Mouse (Mus musculus) regulatory T cell (primary cell): ENCODE measurements around the gene Wdr1.
"Not testable (repeated sequence)": the region's sequence is repeated elsewhere in the genome, so short reads cannot be mapped to it uniquely, and the experiment has no call there.

Source experiments
- in situ Hi-C: fragments of 300-600 bp; cut with MboI, MseI; formaldehyde crosslinking; loops from one replicate; pipeline ENCODE4 v1.15.1; 2025; ENCODE audit warnings: high pct_unique_total_duplicates

Wdr1 gene

DNA sequence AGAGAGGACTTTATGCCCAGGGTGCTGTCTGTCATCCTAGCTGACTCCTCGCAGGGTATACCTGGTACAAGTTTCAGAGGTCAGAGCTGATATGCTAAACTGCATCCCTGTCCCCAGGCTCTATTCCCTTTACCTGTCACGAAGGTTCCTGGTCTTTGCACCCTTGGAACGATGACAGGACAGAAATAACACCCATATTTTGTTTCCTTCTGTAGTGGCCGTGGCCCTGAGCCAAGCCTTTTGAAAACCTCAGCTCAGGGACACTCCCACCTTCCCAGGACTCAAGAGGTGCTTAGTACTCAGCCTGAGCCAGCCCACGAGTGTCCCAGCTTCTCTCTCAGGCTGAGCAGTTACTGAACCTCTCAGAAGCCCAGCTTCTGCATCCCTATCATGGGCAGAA is 64.5 kb downstream of the Wdr1 start:
- in situ Hi-C loops: no loop called here

DNA sequence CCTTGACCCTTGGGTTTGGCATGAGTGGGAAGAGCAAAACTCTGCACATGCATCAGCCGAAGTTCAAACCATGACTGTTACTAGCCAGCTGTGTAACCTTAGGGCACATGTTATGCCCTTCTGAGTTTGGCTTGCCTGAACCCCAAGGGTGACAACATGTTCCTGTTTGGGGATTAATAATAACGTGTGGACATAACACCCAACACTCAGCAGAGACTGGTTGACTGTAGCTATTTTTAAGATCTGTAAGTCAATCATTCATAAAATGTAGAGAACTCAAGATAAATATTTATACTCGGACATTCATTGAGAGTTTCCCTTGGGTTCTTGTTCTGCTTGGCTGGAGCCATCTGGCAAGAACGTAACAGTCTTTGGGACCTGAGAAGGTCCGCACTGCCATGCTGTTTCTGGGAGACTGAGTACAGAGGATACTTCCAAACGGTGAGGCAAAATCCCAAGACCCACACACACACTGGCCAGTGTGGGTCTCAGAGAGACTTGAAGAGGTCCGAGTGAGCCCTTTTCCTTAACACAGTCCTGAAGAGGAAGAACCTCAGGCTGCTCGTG is 66.4 kb downstream of the Wdr1 start:
- in situ Hi-C loops: no loop called here

- in situ Hi-C loops: no loop called here
Measured at GRCm38 (mm10) chr5:38493890-38494289, 69.1 kb downstream of the Wdr1 start.

DNA sequence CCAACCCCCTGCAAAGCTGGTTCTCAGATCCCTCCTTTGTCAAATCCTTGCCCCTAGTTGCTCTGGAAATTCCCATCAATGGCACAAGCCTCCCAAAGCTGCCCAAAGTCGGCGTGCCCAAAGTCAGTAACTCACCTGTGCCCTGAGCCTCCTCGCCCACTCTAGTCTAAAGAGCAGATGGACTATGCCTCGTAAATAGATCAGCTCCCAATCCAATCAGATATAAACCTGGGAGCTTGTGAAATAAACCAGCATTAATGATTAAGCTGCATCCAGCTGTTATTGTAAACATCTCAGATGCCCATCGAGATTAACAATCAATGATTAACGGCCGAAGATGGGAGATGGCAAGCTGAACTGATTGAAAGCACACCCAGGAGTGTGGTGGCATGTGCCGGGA is 71.3 kb downstream of the Wdr1 start:
- in situ Hi-C loops: no loop called here

GRCm38 (mm10) chr5:38489739-38490138 is 73.3 kb downstream of the Wdr1 start:
- in situ Hi-C loops: no loop called here

DNA sequence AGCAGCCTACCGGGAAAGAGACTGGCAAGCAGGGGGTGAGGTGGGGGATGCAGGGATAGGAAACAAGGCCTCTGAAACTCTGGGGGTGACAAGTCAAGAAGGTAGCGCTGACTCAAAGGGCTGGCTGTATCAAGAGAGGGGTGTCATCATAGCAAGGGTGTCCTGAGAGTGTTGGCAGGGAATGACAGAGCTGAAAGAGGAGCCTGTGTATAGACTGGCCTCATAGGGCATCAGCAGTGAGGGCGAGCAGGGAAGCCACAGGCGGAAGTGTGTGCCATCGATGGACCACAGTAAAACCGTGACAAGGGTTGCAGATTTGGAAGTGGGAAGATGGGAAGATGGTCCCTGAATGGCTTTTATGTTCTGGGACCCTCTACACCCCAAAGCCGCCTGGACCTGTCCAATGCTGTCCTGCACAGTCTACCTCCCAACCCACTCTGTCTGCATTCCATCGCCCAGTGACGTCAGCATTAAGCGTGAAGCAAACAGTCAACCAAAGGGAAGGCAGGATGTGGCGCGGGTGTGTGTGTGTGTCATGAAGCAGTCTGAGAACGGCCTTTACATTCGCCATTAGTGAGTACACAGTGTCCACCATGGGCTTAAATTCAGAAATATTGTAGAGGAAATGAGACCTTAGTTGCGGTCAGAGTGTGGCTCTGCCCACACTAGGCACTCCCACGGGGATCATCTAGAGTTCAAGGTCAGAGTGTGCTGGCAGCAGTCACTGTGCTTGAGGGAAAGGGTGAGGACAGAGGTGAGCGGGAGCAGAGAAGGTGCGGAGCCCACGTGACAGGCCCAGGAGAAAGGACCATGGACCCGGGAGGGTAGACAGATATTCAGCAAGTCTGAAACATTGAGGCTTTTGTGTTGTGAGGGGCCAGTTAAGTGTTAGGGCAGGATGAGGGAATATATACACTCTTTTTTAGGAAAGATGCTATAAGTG is 74.1 kb downstream of the Wdr1 start:
- in situ Hi-C loops: no loop called here

GRCm38 (mm10) chr5:38488026-38488425 is 75.0 kb downstream of the Wdr1 start:
- in situ Hi-C loops: no loop called here

- in situ Hi-C loops: no loop called here
Measured at GRCm38 (mm10) chr5:38487247-38487646, 75.8 kb downstream of the Wdr1 start.

GRCm38 (mm10) chr5:38485946-38486345 is 77.1 kb downstream of the Wdr1 start:
- in situ Hi-C loops: no loop called here

DNA sequence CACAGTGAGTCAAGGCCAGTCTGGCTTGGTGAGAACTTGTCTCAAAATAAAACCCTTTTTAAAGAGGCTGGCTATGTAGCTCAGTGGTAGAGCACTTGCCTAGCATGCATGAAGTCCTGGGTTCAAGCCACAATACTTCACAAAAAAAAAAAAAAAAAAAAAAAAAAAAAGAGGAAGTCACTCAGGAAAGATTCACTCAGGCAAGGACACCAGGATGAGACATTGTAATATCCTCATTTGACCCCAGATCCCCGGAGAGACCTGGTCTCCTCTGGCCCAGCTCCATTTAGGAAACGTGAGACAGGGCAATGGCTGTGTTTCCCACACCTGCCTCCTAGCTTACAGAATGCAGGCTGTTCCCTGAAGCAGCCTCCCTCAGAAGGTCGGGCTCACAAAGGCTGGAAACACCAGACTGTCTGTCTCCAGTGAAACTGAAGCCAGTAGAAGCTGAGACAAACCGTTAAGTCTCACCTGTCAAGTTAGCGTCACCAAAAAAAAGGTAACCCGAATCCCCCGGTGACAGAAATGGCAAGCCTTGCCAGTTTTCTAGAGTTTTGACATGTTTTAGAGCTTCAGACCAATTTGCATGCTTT is 79.4 kb downstream of the Wdr1 start:
- in situ Hi-C loops: no loop called here

GRCm38 (mm10) chr5:38480822-38481707 is 82.0 kb downstream of the Wdr1 start:
- in situ Hi-C loops: no loop called here

DNA sequence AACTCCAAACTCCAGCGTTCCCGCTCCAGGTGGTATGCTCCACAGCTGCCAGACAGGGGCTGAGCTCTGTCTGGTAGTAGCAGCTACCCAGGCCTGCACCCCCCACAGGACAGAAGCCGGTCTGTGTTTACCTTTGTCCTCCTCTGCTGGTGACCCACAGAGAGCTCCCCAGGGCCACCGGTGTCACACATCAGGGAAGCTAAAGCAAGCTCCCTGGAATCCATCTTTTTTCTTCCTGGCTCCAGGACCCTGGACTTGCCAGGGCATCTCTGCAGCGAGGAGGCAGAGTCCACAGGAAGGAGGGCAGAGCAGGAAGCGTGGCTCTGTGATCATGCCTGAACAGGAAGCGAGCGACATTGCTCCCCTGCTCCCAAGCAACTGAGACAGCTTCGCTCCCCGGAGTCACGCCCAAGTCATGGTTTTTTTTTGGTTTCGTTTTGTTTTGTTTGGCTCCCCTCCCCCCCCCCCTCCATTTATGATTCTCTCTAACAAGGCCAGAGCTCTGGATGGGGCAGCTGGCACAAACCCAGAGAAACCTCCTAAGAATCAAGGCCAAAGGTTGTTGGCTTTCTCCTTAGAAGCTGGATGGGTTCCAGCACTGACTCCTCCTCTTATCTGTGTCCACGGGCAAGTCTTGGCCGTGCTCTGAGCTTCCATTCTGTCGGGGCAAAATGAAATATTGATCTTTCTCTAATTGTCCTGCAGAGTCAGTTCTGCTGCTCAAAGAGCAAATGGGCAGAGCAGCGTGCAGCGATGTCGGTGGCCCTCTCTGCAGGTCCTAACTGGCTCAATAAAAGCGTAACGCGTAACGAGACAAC is 82.9 kb downstream of the Wdr1 start:
- in situ Hi-C loops: no loop called here

GRCm38 (mm10) chr5:38479545-38479907 is 83.5 kb downstream of the Wdr1 start:
- in situ Hi-C loops: not testable (repeated sequence)

DNA sequence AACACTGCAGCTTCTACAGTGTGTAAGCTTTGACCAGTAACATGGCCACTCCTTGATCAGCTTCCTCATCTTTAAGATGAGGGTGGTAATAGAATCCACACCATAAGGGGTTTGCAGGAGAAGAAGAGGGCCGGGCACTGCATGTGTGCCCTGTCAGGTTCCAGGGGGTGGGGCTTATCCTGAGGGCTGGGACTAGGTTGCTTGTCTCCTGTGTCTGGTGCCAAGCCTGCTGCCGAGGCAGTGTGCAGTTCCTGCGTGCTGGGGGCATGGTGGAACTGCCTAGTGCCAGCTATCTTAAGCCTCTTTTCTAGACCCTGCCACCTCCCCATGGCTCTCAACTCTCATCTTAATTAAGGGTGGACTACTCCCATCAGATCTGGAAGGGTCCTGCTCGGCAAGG is 84.0 kb downstream of the Wdr1 start:
- in situ Hi-C loops: no loop called here

DNA sequence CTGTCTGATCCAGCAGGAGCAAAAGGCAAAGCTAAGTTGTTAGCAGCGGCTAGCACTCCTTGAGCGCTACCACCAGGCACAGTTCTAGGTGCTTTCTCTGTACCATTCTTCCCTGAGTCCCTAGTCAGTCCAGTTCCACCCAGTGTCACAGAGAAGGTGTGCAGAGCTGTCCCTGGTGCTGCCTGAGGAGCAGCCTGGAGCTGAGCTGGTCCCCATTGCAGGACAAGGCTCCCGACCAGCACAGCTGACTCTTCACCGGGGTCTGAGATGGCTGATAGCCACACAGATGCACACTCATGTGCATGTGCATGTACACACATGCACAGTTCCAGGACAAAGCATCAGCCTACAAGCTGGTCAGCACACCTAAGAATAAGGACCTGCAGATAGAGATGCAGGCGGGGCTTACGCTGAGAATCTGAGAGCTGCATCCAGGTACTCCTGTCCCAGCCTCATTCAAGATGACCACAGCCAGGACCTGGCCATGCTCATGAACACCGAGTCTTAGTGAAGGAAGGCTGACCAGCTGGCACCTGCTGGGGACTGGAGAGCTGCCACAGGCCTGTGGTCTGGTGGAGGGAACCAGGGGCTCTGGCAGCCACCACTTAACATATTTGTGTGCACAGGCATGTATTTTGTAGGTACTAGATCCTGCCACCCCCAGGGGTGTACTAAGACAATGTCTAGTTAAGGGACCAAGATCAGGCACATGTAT is 85.1 kb downstream of the Wdr1 start:
- in situ Hi-C loops: no loop called here

GRCm38 (mm10) chr5:38476861-38477565 is 86.0 kb downstream of the Wdr1 start:
- in situ Hi-C loops: no loop called here
